Mouse (Mus musculus) layer of hippocampus, adult 11-12 months (tissue): ENCODE results near the gene Nif3l1.

ENCODE experiments used
- DNase-seq: peaks from one replicate; pipeline ENCODE4 v3.0.0; 2022; ENCODE audit warnings: low spot score

Gene Nif3l1

GRCm38 (mm10) chr1:58458175-58458574 lies 13.2 kb downstream of the Nif3l1 start:
- no peak for DNase-seq

GRCm38 (mm10) chr1:58458867-58459266 lies 13.9 kb downstream of the Nif3l1 start:
- no peak for DNase-seq

DNA sequence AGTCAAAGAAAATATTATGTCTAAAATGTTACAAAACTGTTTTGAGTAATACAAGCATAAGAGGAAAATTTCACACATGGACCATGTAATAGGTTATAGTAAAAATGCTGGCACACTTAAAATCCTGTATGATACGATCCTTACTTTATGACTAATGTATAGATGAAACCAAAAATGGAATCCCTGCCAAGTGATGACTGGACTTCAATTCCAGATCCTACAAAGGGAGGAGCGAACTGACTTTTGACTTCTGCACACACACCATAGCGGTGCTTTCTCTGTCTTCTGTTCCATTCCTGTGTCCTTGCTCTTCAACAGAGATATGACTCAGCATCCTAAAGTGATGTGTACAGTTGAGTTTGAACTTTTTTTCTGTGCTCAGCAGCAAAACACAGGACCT lies 15.6 kb downstream of the Nif3l1 start:
- DNase-seq = no peak

- no peak for DNase-seq
These were observed 19.0 kb downstream of the Nif3l1 start for GRCm38 (mm10) chr1:58463935-58464334.

GRCm38 (mm10) chr1:58465042-58465441 lies 20.1 kb downstream of the Nif3l1 start:
- no peak for DNase-seq

- no peak for DNase-seq
These were observed 20.6 kb downstream of the Nif3l1 start for GRCm38 (mm10) chr1:58465561-58465960.

DNA sequence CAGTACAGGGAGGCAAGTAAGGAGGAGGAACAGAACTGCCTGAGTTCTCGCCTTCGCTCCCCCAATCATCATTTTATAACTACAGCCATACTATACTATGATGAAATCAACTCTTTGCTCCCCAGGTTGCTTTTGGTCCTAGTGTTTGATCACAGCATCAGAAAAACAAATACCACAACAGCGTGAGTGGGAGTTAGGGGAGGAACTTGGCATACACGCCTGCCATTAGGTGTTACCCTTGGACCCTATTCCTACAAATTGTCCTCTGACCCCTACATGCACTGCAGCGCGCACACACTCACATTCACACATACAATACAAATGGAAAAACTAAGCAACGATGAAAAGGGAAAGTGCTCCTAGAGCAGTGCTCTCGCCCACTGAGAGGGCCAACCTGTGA lies 30.7 kb downstream of the Nif3l1 start:
- no peak for DNase-seq

GRCm38 (mm10) chr1:58482647-58483046 lies 37.7 kb downstream of the Nif3l1 start:
- DNase-seq = no peak

- DNase-seq = no peak
These were observed 50.7 kb downstream of the Nif3l1 start for GRCm38 (mm10) chr1:58495603-58496002.

GRCm38 (mm10) chr1:58497678-58498077 lies 52.7 kb downstream of the Nif3l1 start:
- no peak for DNase-seq

GRCm38 (mm10) chr1:58498758-58499157 lies 53.8 kb downstream of the Nif3l1 start:
- DNase-seq = no peak

GRCm38 (mm10) chr1:58503134-58503533 lies 58.2 kb downstream of the Nif3l1 start:
- DNase-seq = no peak

DNA sequence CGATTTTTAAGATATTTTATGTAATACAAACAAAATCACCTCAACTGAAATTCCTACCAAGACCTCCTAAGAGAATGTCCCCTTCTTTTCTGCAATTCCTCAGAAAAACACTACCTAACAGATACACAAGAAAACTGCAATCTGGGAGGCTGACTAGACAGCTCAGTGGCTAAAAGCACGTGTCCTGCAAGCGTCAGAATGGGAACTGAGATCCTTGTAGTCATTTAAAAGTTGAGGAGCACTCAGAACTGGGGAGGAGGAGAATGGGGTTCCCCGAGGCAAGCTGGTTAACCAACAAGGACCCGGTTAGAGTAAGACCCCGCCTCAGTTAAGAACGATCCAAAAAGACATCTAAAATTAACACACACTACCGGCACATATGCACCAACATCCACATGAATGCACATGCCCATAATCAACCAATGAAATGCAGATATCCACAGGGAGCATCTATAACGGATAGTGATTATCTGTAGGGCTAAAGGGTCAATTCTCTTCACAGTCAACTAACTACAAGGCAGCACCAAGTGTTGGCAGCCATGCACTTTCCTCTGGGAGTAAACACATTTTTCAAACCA lies 58.9 kb downstream of the Nif3l1 start:
- no peak for DNase-seq

GRCm38 (mm10) chr1:58504577-58505254 lies 59.8 kb downstream of the Nif3l1 start, which contains the start of gene Orc2:
Gene Orc2, minus strand, starts transcription at chr1:58505109.
- DNase-seq = peak; percentile 93

DNA sequence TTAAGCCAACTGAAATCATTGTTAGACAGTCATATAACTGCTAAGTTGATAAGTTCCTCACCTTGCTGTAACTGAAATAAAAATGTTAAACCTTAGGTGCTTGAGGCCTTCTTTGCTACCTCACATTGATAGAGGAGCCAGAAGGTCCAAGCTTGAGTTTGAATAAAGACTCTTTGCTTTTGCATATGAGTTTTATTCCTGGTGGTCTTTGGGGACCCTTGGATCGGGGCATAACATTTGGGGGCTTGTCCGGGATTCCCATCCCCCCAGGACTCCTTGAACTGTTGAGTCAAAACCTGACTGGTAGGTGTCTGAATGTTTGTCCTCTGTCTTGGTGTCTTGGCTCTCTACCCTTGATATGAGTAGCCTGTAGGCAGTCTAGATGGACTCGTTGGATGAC lies 62.3 kb downstream of the Nif3l1 start:
- DNase-seq = no peak
